Mouse (Mus musculus) brain, embryonic 14.5 days (tissue): ENCODE measurements around the gene Akap13.

Experiments used
- CTCF ChIP-seq: fragments of 200-500 bp; IDR thresholded peaks from 2 replicates; pipeline ENCODE4 v1.5.1; 2012; ENCODE audit warnings: inconsistent platforms, mild to moderate bottlenecking, moderate library complexity, borderline replicate concordance; ENCODE audit not compliant: insufficient read depth, insufficient read length; ENCODE audit errors: extremely low read depth
- POLR2A ChIP-seq: fragments of 200-500 bp; IDR thresholded peaks from 2 replicates; pipeline ENCODE4 v1.6.1; 2012; ENCODE audit warnings: mild to moderate bottlenecking, inconsistent platforms, borderline replicate concordance; ENCODE audit not compliant: poor library complexity, insufficient read depth, insufficient read length, severe bottlenecking; ENCODE audit errors: extremely low read depth

GRCm38 (mm10) chr7:75627831-75628230 is 172.5 kb downstream of the Akap13 start:
- TF ChIP-seq POLR2A: no peak
- TF ChIP-seq CTCF: no peak
